Mouse (Mus musculus) embryonic facial prominence, embryonic 12.5 days (tissue): Measurements from ENCODE around the gene Lce1b. TPM values are rescaled to one million over a fixed set of nuclear protein-coding genes. Genes with fewer than 3 reads are reported as not detected.
"Not testable (repeated sequence)": the region's sequence is repeated elsewhere in the genome, so short reads cannot be mapped to it uniquely, and the experiment has no call there.

ENCODE experiments used
- ATAC-seq: fragments of 200-750 bp; cut with Nextera tagmentation; 2 replicates; pipeline ENCODE4 v1.8.0; 2017; ENCODE audit not compliant: insufficient number of reproducible peaks, insufficient read depth, low FRiP score, low TSS enrichment
- H3K27ac ChIP-seq: fragments of 300-500 bp; sonication (generic); 2 replicates; pipeline ENCODE4 v1.5.1; 2016; ENCODE audit warnings: mild to moderate bottlenecking
- H3K27me3 ChIP-seq: fragments of 300-500 bp; sonication (generic); 2 replicates; pipeline ENCODE4 v1.6.1; 2016; ENCODE audit warnings: mild to moderate bottlenecking, moderate library complexity
- H3K36me3 ChIP-seq: fragments of 300-500 bp; sonication (generic); 2 replicates; pipeline ENCODE4 v1.6.1; 2016; ENCODE audit warnings: mild to moderate bottlenecking
- H3K4me1 ChIP-seq: fragments of 300-500 bp; sonication (generic); 2 replicates; pipeline ENCODE4 v1.6.1; 2016
- H3K4me2 ChIP-seq: fragments of 300-500 bp; sonication (generic); replicated peaks from 2 replicates; pipeline ENCODE4 v1.6.1; 2016; ENCODE audit warnings: mild to moderate bottlenecking, moderate library complexity
- H3K4me3 ChIP-seq: fragments of 300-500 bp; sonication (generic); 2 replicates; pipeline ENCODE4 v1.5.1; 2016; ENCODE audit warnings: mild to moderate bottlenecking
- H3K9ac ChIP-seq: fragments of 300-500 bp; sonication (generic); 2 replicates; pipeline ENCODE4 v1.6.1; 2016; ENCODE audit warnings: mild to moderate bottlenecking, moderate library complexity
- H3K9me3 ChIP-seq: fragments of 300-500 bp; sonication (generic); 2 replicates; pipeline ENCODE4 v1.6.1; 2016; ENCODE audit warnings: mild to moderate bottlenecking, moderate library complexity
- WGBS: fragments of 180-500 bp; shearing (Covaris S2); methylation state at CpG from one replicate; pipeline ENCODE4 v1.1.7; 2016; 5-methylcytosine and 5-hydroxymethylcytosine counted together
- polyA plus RNA-seq: library from polyadenylated mRNA; unstranded; fragments of >200 nt; fragmentation: Nextera tagmentation; extraction: Ambion mirVana; gene quantifications from 2 replicates; pipeline ENCODE4 v1.2.1, GENCODE M21; 2016

Lce1b gene
- polyA plus RNA-seq: not detected in 2 replicates

- Histone ChIP-seq H3K9ac (no peak within 1 kb of the TSS), H3K4me3 (no peak within 1 kb of the TSS), H3K4me1 (no peaks in the 10 kb centered on the region), H3K27me3 (no peaks in the 10 kb centered on the region), H3K4me2 (no peak within 1 kb of the TSS), H3K36me3 (no peaks in the 10 kb centered on the region), H3K9me3 (no peaks in the 10 kb centered on the region), H3K27ac (no peak within 1 kb of the TSS)
- no peak for ATAC-seq
Observed at GRCm38 (mm10) chr3:92656826-92657225, at the start of gene Lce1b. Gene Lce1b (minus strand): TSS chr3:92656926.

GRCm38 (mm10) chr3:92694613-92695012 is 37.9 kb upstream of the Lce1b start:
- H3K36me3 ChIP-seq: no peaks in the 10 kb centered on the region
- H3K9me3 ChIP-seq: no peaks in the 10 kb centered on the region
- H3K4me1 ChIP-seq: no peaks in the 10 kb centered on the region
- no peak overlapping the region for H3K4me3 ChIP-seq
- no peak overlapping the region for H3K27ac ChIP-seq
- ATAC-seq: no peak
- WGBS: 14% methylated on average over 1 of the region's 1 CpGs
- no peak overlapping the region for H3K4me2 ChIP-seq
- no peak overlapping the region for H3K9ac ChIP-seq
- no peaks in the 10 kb centered on the region for H3K27me3 ChIP-seq

GRCm38 (mm10) chr3:92691688-92692087 is 35.0 kb upstream of the Lce1b start:
- Histone ChIP-seq H3K9ac (no peak overlapping the region), H3K27ac (no peak overlapping the region), H3K36me3 (no peaks in the 10 kb centered on the region), H3K4me2 (no peak overlapping the region), H3K4me1 (no peaks in the 10 kb centered on the region), H3K27me3 (no peaks in the 10 kb centered on the region), H3K9me3 (no peaks in the 10 kb centered on the region), H3K4me3 (no peak overlapping the region)
- no peak for ATAC-seq

GRCm38 (mm10) chr3:92689154-92689553 is 32.4 kb upstream of the Lce1b start:
- not testable (repeated sequence) for H3K27me3 ChIP-seq, H3K36me3 ChIP-seq, H3K27ac ChIP-seq, H3K4me1 ChIP-seq, ATAC-seq, H3K9ac ChIP-seq, H3K4me3 ChIP-seq, H3K4me2 ChIP-seq, H3K9me3 ChIP-seq
- WGBS: 75% methylated on average over 16 of the region's 16 CpGs

GRCm38 (mm10) chr3:92687110-92687509 is 30.4 kb upstream of the Lce1b start, which contains the start of gene Lce1d:
Gene Lce1d (minus strand): TSS chr3:92687210.
- Histone ChIP-seq H3K27ac (no peak within 1 kb of the TSS), H3K4me3 (no peak within 1 kb of the TSS), H3K4me1 (no peaks in the 10 kb centered on the region), H3K27me3 (no peaks in the 10 kb centered on the region), H3K9ac (no peak within 1 kb of the TSS), H3K36me3 (no peaks in the 10 kb centered on the region), H3K4me2 (no peak within 1 kb of the TSS), H3K9me3 (no peaks in the 10 kb centered on the region)
- ATAC-seq: no peak
- WGBS: 57% methylated on average over 2 of the region's 2 CpGs

- ATAC-seq: no peak
- Histone ChIP-seq H3K4me1 (no peaks in the 10 kb centered on the region), H3K36me3 (no peaks in the 10 kb centered on the region), H3K4me3 (no peak within 1 kb of the TSS), H3K27ac (no peak within 1 kb of the TSS), H3K9ac (no peak within 1 kb of the TSS), H3K27me3 (no peaks in the 10 kb centered on the region), H3K9me3 (no peaks in the 10 kb centered on the region), H3K4me2 (no peak within 1 kb of the TSS)
- WGBS: 86% methylated on average over 4 of the region's 4 CpGs
Observed at GRCm38 (mm10) chr3:92678947-92679346, 22.2 kb upstream of the Lce1b start, which contains the start of gene Lce1c. Gene Lce1c (plus strand): TSS chr3:92679247.

GRCm38 (mm10) chr3:92670215-92670614 is 13.5 kb upstream of the Lce1b start, which contains the start of gene Lce1a2:
Gene Lce1a2 (minus strand): TSS chr3:92670315.
- Histone ChIP-seq H3K9ac (no peak within 1 kb of the TSS), H3K4me1 (no peaks in the 10 kb centered on the region)
- ATAC-seq: no peak

GRCm38 (mm10) chr3:92648207-92648606 is 8.5 kb downstream of the Lce1b start, which contains the start of gene Lce1a1:
Gene Lce1a1 (minus strand): TSS chr3:92648307.
- H3K4me2 ChIP-seq: no peak within 1 kb of the TSS
- H3K27ac ChIP-seq: no peak within 1 kb of the TSS
- no peak for ATAC-seq
- H3K9me3 ChIP-seq: no peaks in the 10 kb centered on the region
- 89% methylated on average over 1 of the region's 1 CpGs for WGBS
- H3K27me3 ChIP-seq: no peaks in the 10 kb centered on the region
- H3K4me1 ChIP-seq: no peaks in the 10 kb centered on the region
- no peaks in the 10 kb centered on the region for H3K36me3 ChIP-seq
- no peak within 1 kb of the TSS for H3K9ac ChIP-seq
- H3K4me3 ChIP-seq: no peak within 1 kb of the TSS

More at GRCm38 (mm10) chr3:92670215-92670614, 13.5 kb upstream of the Lce1b start, which contains the start of gene Lce1a2:
- Histone ChIP-seq H3K27me3 (no peaks in the 10 kb centered on the region), H3K36me3 (no peaks in the 10 kb centered on the region), H3K4me2 (no peak within 1 kb of the TSS), H3K9me3 (no peaks in the 10 kb centered on the region), H3K27ac (no peak within 1 kb of the TSS), H3K4me3 (no peak within 1 kb of the TSS)

- Histone ChIP-seq H3K4me2 (no peak overlapping the region), H3K9me3 (no peaks in the 10 kb centered on the region), H3K9ac (no peak overlapping the region), H3K27ac (no peak overlapping the region), H3K27me3 (no peaks in the 10 kb centered on the region), H3K36me3 (no peaks in the 10 kb centered on the region), H3K4me3 (no peak overlapping the region), H3K4me1 (no peaks in the 10 kb centered on the region)
- 87% methylated on average over 15 of the region's 15 CpGs for WGBS
- ATAC-seq: no peak
Observed at GRCm38 (mm10) chr3:92639854-92640253, 16.9 kb downstream of the Lce1b start.

GRCm38 (mm10) chr3:92638653-92638991 is 18.1 kb downstream of the Lce1b start:
- Histone ChIP-seq H3K36me3 (no peaks in the 10 kb centered on the region), H3K9ac (no peak overlapping the region), H3K27me3 (no peaks in the 10 kb centered on the region), H3K9me3 (no peaks in the 10 kb centered on the region), H3K4me3 (no peak overlapping the region), H3K27ac (no peak overlapping the region), H3K4me1 (no peaks in the 10 kb centered on the region), H3K4me2 (no peak overlapping the region)
- ATAC-seq: no peak
- 76% methylated on average over 3 of the region's 3 CpGs for WGBS

GRCm38 (mm10) chr3:92637745-92638652 is 18.7 kb downstream of the Lce1b start:
- Histone ChIP-seq H3K27me3 (no peaks in the 10 kb centered on the region), H3K4me1 (no peaks in the 10 kb centered on the region), H3K9me3 (no peaks in the 10 kb centered on the region), H3K9ac (no peak overlapping the region), H3K4me2 (no peak overlapping the region), H3K27ac (no peak overlapping the region), H3K36me3 (no peaks in the 10 kb centered on the region), H3K4me3 (no peak overlapping the region)
- WGBS: 43% methylated on average over 1 of the region's 1 CpGs
- ATAC-seq: no peak

- ATAC-seq: no peak
- Histone ChIP-seq H3K9ac (no peak within 1 kb of the TSS), H3K36me3 (no peaks in the 10 kb centered on the region), H3K27ac (no peak within 1 kb of the TSS), H3K9me3 (no peaks in the 10 kb centered on the region), H3K4me3 (no peak within 1 kb of the TSS), H3K4me2 (no peak within 1 kb of the TSS), H3K27me3 (no peaks in the 10 kb centered on the region), H3K4me1 (no peaks in the 10 kb centered on the region)
- 82% methylated on average over 2 of the region's 2 CpGs for WGBS
Observed at GRCm38 (mm10) chr3:92621560-92621959, 35.2 kb downstream of the Lce1b start, which contains the start of gene Lce6a. Gene Lce6a (minus strand): TSS chr3:92621660.
